Mouse (Mus musculus): ENCODE results near the gene Slc46a2.

DNA sequence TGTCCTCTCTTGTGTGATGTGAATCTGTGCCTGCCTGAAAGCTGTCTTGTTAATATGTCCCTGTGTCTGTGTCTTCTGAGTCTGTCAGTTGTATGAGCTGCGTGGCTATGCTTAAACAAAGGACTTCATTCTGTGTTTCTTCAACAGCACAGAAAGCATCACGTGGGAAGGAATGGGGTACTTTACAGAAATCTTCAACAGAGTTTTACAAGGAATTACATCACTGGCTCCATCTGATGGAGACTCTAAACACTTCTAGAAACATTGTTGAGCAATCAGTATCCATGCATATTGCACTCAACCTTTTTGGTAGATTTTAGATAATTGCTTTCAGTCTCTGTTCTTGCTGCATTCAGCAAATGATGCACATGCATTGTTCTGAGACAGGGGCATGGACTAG, 37.8 kb downstream of the Slc46a2 start:
- TF ChIP-seq CTCF (IDR thresholded peaks at IDR 0.05; ENCODE audit: control insufficient read depth, insufficient read depth, low read length) (no peak), POLR2A (IDR thresholded peaks at IDR 0.05; ENCODE audit: borderline replicate concordance, control insufficient read depth, low read depth, low read length) (no peak)

Data from bone marrow, adult 2 months (tissue).